Mouse (Mus musculus) liver, embryonic 11.5 days (tissue): ENCODE measurements around the gene Pitx2. TPM values are rescaled to one million over a fixed set of nuclear protein-coding genes. Genes with fewer than 3 reads are reported as not detected.
A peak's percentile ranks its signal among the peaks of the same experiment; 100 is the strongest.

ENCODE experiments used
- ATAC-seq: fragments of 200-750 bp; cut with Nextera tagmentation; replicated peaks from 2 replicates; pipeline ENCODE4 v1.8.0; 2017; ENCODE audit warnings: moderate number of reproducible peaks, mild to moderate bottlenecking, moderate TSS enrichment, moderate library complexity; ENCODE audit not compliant: low FRiP score
- DNase-seq: peaks from one replicate; pipeline ENCODE4 v3.0.0-alpha.2; 2017; ENCODE audit warnings: low spot score
- H3K27ac ChIP-seq: fragments of 300-500 bp; sonication (generic); 2 replicates; pipeline ENCODE4 v1.5.1; 2014; ENCODE audit warnings: mild to moderate bottlenecking, low read depth, low read length, control low read depth
- H3K27me3 ChIP-seq: fragments of 300-500 bp; sonication (generic); replicated peaks from 2 replicates; pipeline ENCODE4 v1.6.1; 2014; ENCODE audit warnings: low read length, mixed read lengths; ENCODE audit not compliant: control insufficient read depth, insufficient read depth
- H3K36me3 ChIP-seq: fragments of 300-500 bp; sonication (generic); 2 replicates; pipeline ENCODE4 v1.6.1; 2014; ENCODE audit warnings: mild to moderate bottlenecking, low read length, moderate library complexity, mixed read lengths; ENCODE audit not compliant: control insufficient read depth, insufficient read depth
- H3K4me1 ChIP-seq: fragments of 300-500 bp; sonication (generic); replicated peaks from 2 replicates; pipeline ENCODE4 v1.6.1; 2014; ENCODE audit warnings: low read length, mixed read lengths; ENCODE audit not compliant: control insufficient read depth, insufficient read depth
- H3K4me2 ChIP-seq: fragments of 300-500 bp; sonication (generic); 2 replicates; pipeline ENCODE4 v1.6.1; 2014; ENCODE audit warnings: mild to moderate bottlenecking, control low read depth, moderate library complexity
- H3K4me3 ChIP-seq: fragments of 300-500 bp; sonication (generic); 2 replicates; pipeline ENCODE4 v1.5.1; 2014; ENCODE audit warnings: low read depth, low read length, control low read depth
- H3K9ac ChIP-seq: fragments of 300-500 bp; sonication (generic); 2 replicates; pipeline ENCODE4 v1.6.1; 2014; ENCODE audit warnings: low read depth, low read length, control low read depth
- H3K9me3 ChIP-seq: fragments of 300-500 bp; sonication (generic); 2 replicates; pipeline ENCODE4 v1.6.1; 2016; ENCODE audit warnings: low read length, inconsistent platforms, mixed read lengths; ENCODE audit not compliant: control insufficient read depth
- WGBS: fragments of 180-500 bp; shearing (Covaris S2); extraction: QIAGEN DNeasy Blood & Tissue Kit; methylation state at CpG from one replicate; pipeline ENCODE4 v1.1.7; 2014; 5-methylcytosine and 5-hydroxymethylcytosine counted together
- polyA plus RNA-seq: library from polyadenylated mRNA; unstranded; fragments of >200 nt; fragmentation: Nextera tagmentation; extraction: Ambion mirVana; gene quantifications from 2 replicates; pipeline ENCODE4 v1.2.1, GENCODE M21; 2014

Pitx2 gene
- polyA plus RNA-seq, 1 experiment from 2014 or later, result 23.1 TPM

GRCm38 (mm10) chr3:129212807-129213206 lies 13.1 kb downstream of the Pitx2 start:
- Histone ChIP-seq H3K27ac (no peak overlapping the region), H3K27me3 (peaks cover 100% of the 10 kb centered on the region), H3K36me3 (no peaks in the 10 kb centered on the region), H3K4me2 (no peak overlapping the region), H3K9ac (no peak overlapping the region), H3K4me3 (no peak overlapping the region), H3K4me1 (no peaks in the 10 kb centered on the region), H3K9me3 (no peaks in the 10 kb centered on the region)
- DNase-seq, result no peak
- 4% methylated on average over 11 of the region's 11 CpGs for WGBS
- no peak for ATAC-seq

GRCm38 (mm10) chr3:129213633-129214145 lies 14.0 kb downstream of the Pitx2 start:
- H3K4me1 ChIP-seq, result no peaks in the 10 kb centered on the region
- H3K27me3 ChIP-seq, result peaks cover 100% of the 10 kb centered on the region
- peak overlapping the region; percentile 19; the same call in 1 of the 2 replicates for H3K27ac ChIP-seq
- peak overlapping the region; percentile 57 for H3K4me3 ChIP-seq
- H3K4me2 ChIP-seq, result peak overlapping the region; percentile 84
- no peaks in the 10 kb centered on the region for H3K36me3 ChIP-seq
- WGBS, result under 1% methylated on average over 28 of the region's 39 CpGs
- H3K9ac ChIP-seq, result peak overlapping the region; percentile 53
- DNase-seq, result peak; percentile 85
- no peaks in the 10 kb centered on the region for H3K9me3 ChIP-seq
- peak; percentile 90 for ATAC-seq

- Histone ChIP-seq H3K4me2 (peak overlapping the region; percentile 84), H3K4me1 (no peaks in the 10 kb centered on the region), H3K9me3 (no peaks in the 10 kb centered on the region), H3K9ac (peak overlapping the region; percentile 53), H3K36me3 (no peaks in the 10 kb centered on the region), H3K4me3 (peak overlapping the region; percentile 57), H3K27ac (peak overlapping the region; percentile 19; the same call in 1 of the 2 replicates), H3K27me3 (peaks cover 98% of the 10 kb centered on the region)
- DNase-seq (no peak), ATAC-seq (peak; percentile 19; the same call in 1 of the 2 replicates)
- under 1% methylated on average over 34 of the region's 34 CpGs for WGBS
Observed at GRCm38 (mm10) chr3:129214146-129214665, 14.5 kb downstream of the Pitx2 start.

- no peak for DNase-seq
- H3K4me3 ChIP-seq, result peak overlapping the region; percentile 57
- no peaks in the 10 kb centered on the region for H3K4me1 ChIP-seq
- no peak for ATAC-seq
- H3K27ac ChIP-seq, result peak overlapping the region; percentile 19; the same call in 1 of the 2 replicates
- WGBS, result under 1% methylated on average over 31 of the region's 31 CpGs
- peak overlapping the region; percentile 53 for H3K9ac ChIP-seq
- H3K9me3 ChIP-seq, result no peaks in the 10 kb centered on the region
- H3K36me3 ChIP-seq, result no peaks in the 10 kb centered on the region
- peak overlapping the region; percentile 84 for H3K4me2 ChIP-seq
- peaks cover 97% of the 10 kb centered on the region for H3K27me3 ChIP-seq
Observed at GRCm38 (mm10) chr3:129214666-129215161, 15.0 kb downstream of the Pitx2 start.

GRCm38 (mm10) chr3:129215241-129215750 lies 15.6 kb downstream of the Pitx2 start:
- DNase-seq, result no peak
- Histone ChIP-seq H3K36me3 (no peaks in the 10 kb centered on the region), H3K4me2 (peak overlapping the region; percentile 84), H3K4me1 (no peaks in the 10 kb centered on the region), H3K27ac (0 out of 2 replicates have a peak overlapping the region, but pooled peaks have one; percentile 13), H3K9me3 (no peaks in the 10 kb centered on the region), H3K4me3 (peak overlapping the region; percentile 57), H3K27me3 (peaks cover 97% of the 10 kb centered on the region), H3K9ac (peak overlapping the region; percentile 53)
- WGBS, result 1% methylated on average over 26 of the region's 26 CpGs
- ATAC-seq, result no peak

- Histone ChIP-seq H3K36me3 (no peaks in the 10 kb centered on the region), H3K4me1 (no peaks in the 10 kb centered on the region), H3K9ac (peak overlapping the region; percentile 53), H3K27me3 (peaks cover 97% of the 10 kb centered on the region), H3K9me3 (no peaks in the 10 kb centered on the region), H3K4me3 (peak overlapping the region; percentile 57), H3K4me2 (peak overlapping the region; percentile 84), H3K27ac (peak overlapping the region; percentile 13; the same call in 1 of the 2 replicates)
- ATAC-seq (no peak), DNase-seq (peak; percentile 71)
- under 1% methylated on average over 35 of the region's 35 CpGs for WGBS
Observed at GRCm38 (mm10) chr3:129215751-129216331, 16.2 kb downstream of the Pitx2 start.

- H3K9me3 ChIP-seq, result no peaks in the 10 kb centered on the region
- H3K4me3 ChIP-seq, result peak overlapping the region; percentile 57
- H3K4me1 ChIP-seq, result no peaks in the 10 kb centered on the region
- H3K27me3 ChIP-seq, result peaks cover 97% of the 10 kb centered on the region
- no peak for DNase-seq
- peak overlapping the region; percentile 84 for H3K4me2 ChIP-seq
- no peak overlapping the region for H3K9ac ChIP-seq
- no peak overlapping the region for H3K27ac ChIP-seq
- ATAC-seq, result no peak
- 3% methylated on average over 9 of the region's 9 CpGs for WGBS
- no peaks in the 10 kb centered on the region for H3K36me3 ChIP-seq
Observed at GRCm38 (mm10) chr3:129216491-129216890, 16.8 kb downstream of the Pitx2 start.

- DNase-seq (no peak), ATAC-seq (no peak)
- Histone ChIP-seq H3K9me3 (no peaks in the 10 kb centered on the region), H3K36me3 (no peaks in the 10 kb centered on the region), H3K27me3 (peaks cover 97% of the 10 kb centered on the region), H3K4me1 (no peaks in the 10 kb centered on the region), H3K9ac (0 out of 2 replicates have a peak overlapping the region, but pooled peaks have one; percentile 36), H3K27ac (no peak overlapping the region), H3K4me2 (peak overlapping the region; percentile 84), H3K4me3 (peak overlapping the region; percentile 26)
- WGBS, result 3% methylated on average over 34 of the region's 34 CpGs
Observed at GRCm38 (mm10) chr3:129216911-129217561, 17.4 kb downstream of the Pitx2 start.
